Mouse (Mus musculus) stomach, embryonic 16.5 days (tissue): ENCODE measurements around the gene Men1. TPM values are rescaled to one million over a fixed set of nuclear protein-coding genes. Genes with fewer than 3 reads are reported as not detected.

Experiments used
- ATAC-seq: fragments of 200-750 bp; cut with Nextera tagmentation; 2 replicates; pipeline ENCODE4 v1.8.0; 2017; ENCODE audit warnings: moderate number of reproducible peaks, moderate TSS enrichment; ENCODE audit not compliant: insufficient read depth, low FRiP score
- H3K27ac ChIP-seq: fragments of 300-500 bp; sonication (generic); 2 replicates; pipeline ENCODE4 v1.5.1; 2014; ENCODE audit warnings: low read length
- H3K27me3 ChIP-seq: fragments of 300-500 bp; sonication (generic); 2 replicates; pipeline ENCODE4 v1.6.1; 2014; ENCODE audit warnings: low read length, control low read depth, mixed read lengths; ENCODE audit not compliant: control insufficient read depth, insufficient read depth
- H3K36me3 ChIP-seq: fragments of 300-500 bp; sonication (generic); 2 replicates; pipeline ENCODE4 v1.6.1; 2014; ENCODE audit warnings: low read length; ENCODE audit not compliant: control insufficient read depth, insufficient read depth
- H3K4me1 ChIP-seq: fragments of 300-500 bp; sonication (generic); 2 replicates; pipeline ENCODE4 v1.6.1; 2014; ENCODE audit warnings: low read length, control low read depth, mixed read lengths; ENCODE audit not compliant: control insufficient read depth, insufficient read depth
- H3K4me2 ChIP-seq: fragments of 300-500 bp; sonication (generic); 2 replicates; pipeline ENCODE4 v1.6.1; 2014; ENCODE audit warnings: low read depth, low read length, mixed read lengths
- H3K4me3 ChIP-seq: fragments of 300-500 bp; sonication (generic); replicated peaks from 2 replicates; pipeline ENCODE4 v1.5.1; 2014; ENCODE audit warnings: mild to moderate bottlenecking, low read length
- H3K9ac ChIP-seq: fragments of 300-500 bp; sonication (generic); 2 replicates; pipeline ENCODE4 v1.6.1; 2014; ENCODE audit warnings: low read length
- H3K9me3 ChIP-seq: fragments of 300-500 bp; sonication (generic); replicated peaks from 2 replicates; pipeline ENCODE4 v1.6.1; 2016; ENCODE audit warnings: low read length, control low read depth; ENCODE audit not compliant: control insufficient read depth
- WGBS: fragments of 180-500 bp; shearing (Covaris S2); extraction: QIAGEN DNeasy Blood & Tissue Kit; methylation state at CpG from one replicate; pipeline ENCODE4 v1.1.7; 2014; 5-methylcytosine and 5-hydroxymethylcytosine counted together
- polyA plus RNA-seq: library from polyadenylated mRNA; unstranded; fragments of >200 nt; fragmentation: Nextera tagmentation; extraction: Ambion mirVana; gene quantifications from 2 replicates; pipeline ENCODE4 v1.2.1, GENCODE M21; 2015

Gene Men1
- polyA plus RNA-seq, 1 experiment from 2014 or later = 60.2 TPM

GRCm38 (mm10) chr19:6331178-6331577 is 3.6 kb upstream of the Men1 start:
- WGBS = 50% methylated on average over 5 of the region's 5 CpGs
- ATAC-seq = no peak
- H3K36me3 ChIP-seq = no peaks in the 10 kb centered on the region
- no peak overlapping the region for H3K4me3 ChIP-seq
- H3K27me3 ChIP-seq = no peaks in the 10 kb centered on the region
- no peak overlapping the region for H3K27ac ChIP-seq
- peak overlapping the region; percentile 70 for H3K9ac ChIP-seq
- peaks cover 15% of the 10 kb centered on the region for H3K4me1 ChIP-seq
- no peaks in the 10 kb centered on the region for H3K9me3 ChIP-seq
- H3K4me2 ChIP-seq = peak overlapping the region; percentile 47; the same call in 1 of the 2 replicates

GRCm38 (mm10) chr19:6331719-6332516 is 2.9 kb upstream of the Men1 start:
- H3K9me3 ChIP-seq = no peaks in the 10 kb centered on the region
- H3K9ac ChIP-seq = peak overlapping the region; percentile 70
- no peaks in the 10 kb centered on the region for H3K27me3 ChIP-seq
- peaks cover 22% of the 10 kb centered on the region for H3K4me1 ChIP-seq
- H3K4me3 ChIP-seq = peak overlapping the region; percentile 20
- no peak overlapping the region for H3K27ac ChIP-seq
- 20% methylated on average over 13 of the region's 13 CpGs for WGBS
- H3K4me2 ChIP-seq = peak overlapping the region; percentile 47
- H3K36me3 ChIP-seq = no peaks in the 10 kb centered on the region
- ATAC-seq = no peak

GRCm38 (mm10) chr19:6333761-6334595 is 801 bp upstream of the Men1 start:
- no peak for ATAC-seq
- peaks cover 6% of the 10 kb centered on the region; the same call in 1 of the 2 replicates for H3K36me3 ChIP-seq
- H3K4me3 ChIP-seq = peak overlapping the region; percentile 71
- H3K27ac ChIP-seq = peak overlapping the region; percentile 80
- H3K9ac ChIP-seq = peak overlapping the region; percentile 84
- peak overlapping the region; percentile 92 for H3K4me2 ChIP-seq
- H3K4me1 ChIP-seq = peaks cover 24% of the 10 kb centered on the region
- H3K27me3 ChIP-seq = no peaks in the 10 kb centered on the region
- H3K9me3 ChIP-seq = no peaks in the 10 kb centered on the region
- WGBS = 52% methylated on average over 9 of the region's 9 CpGs

- H3K36me3 ChIP-seq = peaks cover 9% of the 10 kb centered on the region; the same call in 1 of the 2 replicates
- H3K4me3 ChIP-seq = peak overlapping the region; percentile 71
- under 1% methylated on average over 25 of the region's 25 CpGs for WGBS
- peak overlapping the region; percentile 70 for H3K27ac ChIP-seq
- H3K27me3 ChIP-seq = no peaks in the 10 kb centered on the region
- H3K9me3 ChIP-seq = no peaks in the 10 kb centered on the region
- peaks cover 24% of the 10 kb centered on the region for H3K4me1 ChIP-seq
- ATAC-seq = no peak
- H3K4me2 ChIP-seq = peak overlapping the region; percentile 92
- peak overlapping the region; percentile 84 for H3K9ac ChIP-seq
Observed at GRCm38 (mm10) chr19:6335458-6335827, 664 bp downstream of the Men1 start.

GRCm38 (mm10) chr19:6336920-6337319 is 2.1 kb downstream of the Men1 start:
- 90% methylated on average over 10 of the region's 10 CpGs for WGBS
- H3K4me2 ChIP-seq = peak overlapping the region; percentile 92
- no peaks in the 10 kb centered on the region for H3K27me3 ChIP-seq
- peaks cover 29% of the 10 kb centered on the region for H3K4me1 ChIP-seq
- no peak overlapping the region for H3K4me3 ChIP-seq
- no peak overlapping the region for H3K27ac ChIP-seq
- peaks cover 9% of the 10 kb centered on the region; the same call in 1 of the 2 replicates for H3K36me3 ChIP-seq
- no peaks in the 10 kb centered on the region for H3K9me3 ChIP-seq
- ATAC-seq = no peak
- 0 out of 2 replicates have a peak overlapping the region, but pooled peaks have one; percentile 20 for H3K9ac ChIP-seq

GRCm38 (mm10) chr19:6338171-6338570 is 3.4 kb downstream of the Men1 start:
- 92% methylated on average over 7 of the region's 7 CpGs for WGBS
- Histone ChIP-seq H3K36me3 (peaks cover 10% of the 10 kb centered on the region; the same call in 1 of the 2 replicates), H3K9me3 (no peaks in the 10 kb centered on the region), H3K27ac (no peak overlapping the region), H3K4me1 (peaks cover 30% of the 10 kb centered on the region), H3K4me3 (no peak overlapping the region), H3K4me2 (no peak overlapping the region), H3K9ac (no peak overlapping the region), H3K27me3 (no peaks in the 10 kb centered on the region)
- ATAC-seq = no peak

GRCm38 (mm10) chr19:6338716-6339115 is 3.9 kb downstream of the Men1 start:
- WGBS = 89% methylated on average over 11 of the region's 11 CpGs

GRCm38 (mm10) chr19:6339191-6339590 is 4.4 kb downstream of the Men1 start:
- H3K4me2 ChIP-seq = no peak overlapping the region
- H3K36me3 ChIP-seq = peaks cover 13% of the 10 kb centered on the region; the same call in 1 of the 2 replicates
- no peaks in the 10 kb centered on the region for H3K27me3 ChIP-seq
- H3K4me1 ChIP-seq = peaks cover 27% of the 10 kb centered on the region
- no peak overlapping the region for H3K27ac ChIP-seq
- ATAC-seq = no peak
- H3K4me3 ChIP-seq = no peak overlapping the region
- WGBS = 92% methylated on average over 6 of the region's 6 CpGs
- H3K9me3 ChIP-seq = no peaks in the 10 kb centered on the region
- no peak overlapping the region for H3K9ac ChIP-seq

More at GRCm38 (mm10) chr19:6338716-6339115, 3.9 kb downstream of the Men1 start:
- no peak overlapping the region for H3K4me2 ChIP-seq
- H3K27ac ChIP-seq = no peak overlapping the region
- no peaks in the 10 kb centered on the region for H3K9me3 ChIP-seq
- no peak for ATAC-seq
- H3K4me3 ChIP-seq = no peak overlapping the region
- H3K4me1 ChIP-seq = peaks cover 30% of the 10 kb centered on the region
- H3K36me3 ChIP-seq = peaks cover 13% of the 10 kb centered on the region; the same call in 1 of the 2 replicates
- H3K9ac ChIP-seq = no peak overlapping the region
- no peaks in the 10 kb centered on the region for H3K27me3 ChIP-seq
